Mouse (Mus musculus) spleen, postnatal 10 days (tissue): Measurements from ENCODE around the gene Cyp2c37.
"Not testable (repeated sequence)": the region's sequence is repeated elsewhere in the genome, so short reads cannot be mapped to it uniquely, and the experiment has no call there.

Source experiments
- DNase-seq, 2 experiments: peaks; one replicate each; pipeline ENCODE4 v3.0.0; 2021 to 2022; ENCODE audit warnings: low spot score in 2 of 2

Gene Cyp2c37

DNA sequence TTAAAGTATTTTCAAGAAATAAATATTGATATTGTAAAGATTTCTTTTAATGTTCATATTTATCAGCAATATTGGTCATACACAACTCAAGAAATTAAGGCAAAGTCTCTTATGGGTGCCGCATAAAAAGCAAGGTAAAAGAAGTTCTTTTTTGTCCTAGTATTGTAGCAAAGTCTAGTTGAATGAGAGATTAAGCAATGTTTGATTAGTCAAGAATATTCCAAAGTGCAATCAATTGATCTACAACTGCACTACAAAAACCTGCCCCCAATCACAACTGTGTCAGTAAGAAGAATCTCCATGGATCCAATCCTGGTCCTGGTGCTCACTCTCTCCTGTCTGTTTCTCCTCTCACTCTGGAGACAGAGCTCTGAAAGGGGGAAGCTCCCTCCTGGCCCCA lies at the start of gene Cyp2c37:
TSS of gene Cyp2c37 (plus strand) at position 285 of the 400 bp plus-strand sequence.
- not testable (repeated sequence) for DNase-seq

GRCm38 (mm10) chr19:39960861-39961260 lies 31.4 kb upstream of the Cyp2c37 start:
- not testable (repeated sequence) for DNase-seq

DNA sequence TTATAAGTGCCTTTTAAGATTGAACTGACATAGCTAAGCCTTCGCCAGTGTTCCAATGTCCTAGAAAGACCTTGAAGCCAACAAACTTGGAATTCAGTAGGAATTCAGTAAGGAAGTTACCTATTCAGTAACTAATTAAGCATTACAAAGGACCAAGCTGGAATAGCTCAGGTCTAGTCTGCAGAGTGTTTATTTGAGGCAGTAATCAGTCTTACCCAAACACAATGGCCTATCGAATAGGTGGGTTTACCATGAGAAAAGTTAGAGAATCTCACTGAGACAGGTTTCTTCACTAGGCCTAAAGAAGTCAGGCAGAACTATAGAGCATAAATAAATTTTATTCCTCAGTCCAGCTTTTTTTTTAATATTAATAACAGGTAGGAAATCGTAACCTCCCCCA lies 21.1 kb upstream of the Cyp2c37 start:
- DNase-seq = not testable (repeated sequence)

DNA sequence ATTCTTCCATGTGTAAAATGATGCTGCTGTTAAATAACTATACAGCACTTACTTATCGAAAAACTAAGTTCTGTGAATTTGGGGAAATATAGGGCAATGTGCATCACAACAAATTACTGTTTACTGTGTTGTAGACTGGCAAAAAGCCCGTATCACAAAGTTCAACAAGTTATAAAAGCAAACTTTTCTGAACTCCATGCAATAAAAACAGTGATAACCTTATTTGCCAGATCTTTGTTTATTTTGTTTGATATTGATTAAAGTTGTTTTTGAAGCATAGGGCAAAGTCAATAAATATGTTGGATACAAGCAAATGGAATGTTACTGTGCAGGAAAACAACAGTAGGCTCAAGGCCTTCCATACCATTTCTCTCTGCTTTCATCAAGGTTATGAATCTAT lies 2.8 kb upstream of the Cyp2c37 start:
- no peak for DNase-seq
